Mouse (Mus musculus) heart, postnatal 4 days (tissue): ENCODE measurements around the gene Rtp3. TPM values are rescaled to one million over a fixed set of nuclear protein-coding genes. Genes with fewer than 3 reads are reported as not detected.

Experiments
- DNase-seq: peaks from one replicate; pipeline ENCODE4 v3.0.0; 2021
- total RNA-seq, 2 experiments: library from RNA; stranded (reverse); gene quantifications; 2 replicates each; pipeline ENCODE4 v1.2.3; 2021

Gene Rtp3
- total RNA-seq: 1 to 10 TPM; 1.6 to 1.7 TPM

GRCm38 (mm10) chr9:110990204-110990603 lies at the start of gene Rtp3:
Rtp3 (minus strand) TSS chr9:110990583.
- DNase-seq: peak; percentile 31

DNA sequence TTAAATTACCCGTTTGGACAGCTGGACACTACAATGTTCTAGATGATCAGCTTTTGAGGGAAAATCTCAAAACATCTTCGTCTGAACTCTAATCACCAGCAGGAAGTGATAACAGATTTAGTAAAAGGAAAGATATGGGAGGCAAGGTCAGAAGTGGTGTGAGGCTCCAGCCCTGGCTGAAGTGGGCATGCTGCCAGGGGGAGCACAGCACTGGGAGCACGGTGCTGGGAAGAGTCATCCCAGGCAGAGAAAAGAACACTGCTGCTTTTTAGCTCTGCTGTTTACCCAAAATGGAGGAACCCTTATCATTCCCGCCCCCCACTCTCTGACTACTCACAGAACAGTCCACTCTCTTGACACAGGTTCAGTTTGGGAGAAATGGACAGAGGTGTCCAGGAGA lies 49.6 kb upstream of the Rtp3 start:
- peak; percentile 52 for DNase-seq

DNA sequence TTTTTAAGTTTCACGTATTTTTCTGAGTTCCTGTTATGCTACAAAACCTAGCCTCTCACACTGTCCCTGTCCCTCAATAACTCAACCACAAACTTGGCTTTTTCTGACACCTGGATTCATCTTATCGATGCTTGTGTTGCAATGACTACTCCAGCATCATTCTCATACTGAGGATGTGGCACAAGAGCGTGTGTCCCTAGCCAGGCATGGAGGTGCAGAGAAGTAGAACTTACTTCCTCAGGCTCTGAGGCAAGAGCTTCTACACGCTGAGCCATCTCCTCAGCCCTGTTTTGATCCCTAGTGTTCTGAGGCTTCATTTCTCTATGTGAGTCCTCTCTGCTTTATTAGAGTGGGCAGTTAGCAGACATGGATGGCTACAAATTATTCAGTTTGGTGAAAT lies 43.3 kb upstream of the Rtp3 start:
- DNase-seq: no peak

DNA sequence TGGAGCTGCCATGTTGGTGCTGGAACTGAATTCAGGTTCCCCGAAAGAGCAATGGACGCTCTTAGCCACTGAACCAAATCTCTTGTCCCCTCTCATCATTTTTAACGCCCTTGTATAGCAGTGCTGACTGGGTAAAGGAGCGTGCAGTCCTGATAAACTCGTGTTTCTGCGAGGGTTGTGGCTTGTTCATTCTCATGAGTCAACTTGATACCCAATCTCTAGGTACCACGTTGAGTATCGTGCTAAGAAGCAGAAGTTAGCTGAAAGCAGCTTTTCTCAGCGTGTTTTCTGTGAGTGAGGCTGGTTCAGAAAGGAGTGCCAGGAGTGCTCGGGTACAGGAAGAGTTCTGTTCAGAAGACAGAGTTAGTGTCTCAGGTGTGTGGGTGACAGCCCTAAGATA lies 36.4 kb upstream of the Rtp3 start:
- DNase-seq: no peak

DNA sequence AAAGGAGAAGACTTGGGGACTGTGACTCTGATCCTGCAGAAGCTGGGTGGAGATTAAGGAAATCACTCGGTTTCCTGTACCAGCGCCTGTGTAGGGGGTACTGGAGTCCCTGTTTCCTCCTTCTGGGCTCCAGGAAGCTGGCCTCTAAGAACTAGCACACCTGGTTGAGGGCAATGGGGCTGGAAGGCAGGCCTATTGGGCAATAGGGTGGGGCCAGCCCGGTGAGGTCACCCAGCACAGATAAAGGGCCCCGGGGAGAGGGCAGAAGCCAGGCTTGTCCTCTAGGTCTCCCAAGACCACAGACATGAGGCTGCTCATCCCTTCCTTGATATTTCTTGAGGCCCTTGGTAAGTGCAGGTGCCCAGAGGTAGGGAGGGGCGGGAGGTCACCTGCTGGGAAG lies 28.6 kb upstream of the Rtp3 start, which contains the start of gene Ltf:
Gene Ltf, plus strand, starts transcription at position 250 of the 400 bp plus-strand sequence.
- no peak for DNase-seq

GRCm38 (mm10) chr9:111015658-111016057 lies 25.3 kb upstream of the Rtp3 start:
- DNase-seq: no peak

DNA sequence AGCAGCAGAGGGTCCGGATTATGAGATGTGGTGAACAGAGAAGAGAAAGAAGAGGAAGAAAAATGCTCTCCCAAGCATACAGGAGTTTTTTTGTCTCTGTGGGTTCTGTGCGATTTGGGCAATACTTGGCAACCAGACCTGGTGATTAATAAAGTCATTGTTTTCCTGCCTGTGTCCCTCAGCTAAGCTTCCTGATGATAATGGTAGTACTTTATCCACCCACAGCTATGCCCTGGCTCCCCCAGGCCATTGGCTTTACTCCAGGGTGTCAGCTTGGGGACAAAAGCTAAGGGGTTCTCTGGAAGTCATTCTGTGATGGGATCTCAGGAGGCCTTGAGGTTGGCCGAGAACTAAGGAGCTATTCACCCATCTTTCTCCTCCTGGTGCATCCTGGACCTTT lies 21.7 kb upstream of the Rtp3 start:
- no peak for DNase-seq

GRCm38 (mm10) chr9:111011550-111011949 lies 21.2 kb upstream of the Rtp3 start:
- DNase-seq: no peak

GRCm38 (mm10) chr9:111009763-111010162 lies 19.4 kb upstream of the Rtp3 start:
- DNase-seq: no peak

DNA sequence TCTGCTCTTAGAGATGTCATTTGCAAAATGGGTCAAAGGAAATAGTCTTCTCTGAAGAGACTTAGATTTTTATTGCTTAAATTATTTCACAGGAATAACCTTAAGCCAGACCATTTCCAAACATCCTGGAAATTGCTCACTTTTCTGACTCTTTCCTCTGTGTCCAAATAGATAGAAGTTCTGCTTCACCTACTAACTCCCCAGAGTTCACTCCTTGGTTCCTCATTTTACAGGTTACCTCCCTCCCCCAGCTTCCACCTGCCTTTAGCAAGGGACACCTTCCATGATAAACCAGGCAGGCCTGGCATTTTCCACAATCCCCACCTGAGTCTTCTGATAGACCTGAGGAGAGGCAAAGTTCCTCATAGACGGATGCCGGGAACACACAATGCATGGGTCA lies 16.2 kb upstream of the Rtp3 start:
- no peak for DNase-seq

DNA sequence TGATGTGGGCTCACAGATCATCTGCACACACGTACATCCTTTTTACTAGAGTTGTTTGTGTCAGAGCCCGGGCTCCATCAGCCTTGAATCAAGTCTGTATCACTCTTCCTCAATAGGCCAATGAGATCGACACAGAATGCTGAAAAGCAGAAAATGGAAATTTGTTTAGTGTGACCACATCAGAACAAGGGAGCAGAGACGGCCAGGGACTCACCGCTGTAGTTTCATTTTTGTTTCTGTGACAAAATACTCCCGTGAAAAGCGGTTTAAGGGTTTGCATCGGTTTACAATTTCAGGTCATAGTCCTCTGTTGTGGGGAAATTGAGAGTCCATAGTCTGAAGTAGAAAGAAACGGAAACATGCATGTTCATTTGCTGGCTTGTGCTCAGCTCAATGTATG lies 12.9 kb upstream of the Rtp3 start:
- no peak for DNase-seq

- no peak for DNase-seq
These were observed 11.2 kb upstream of the Rtp3 start for GRCm38 (mm10) chr9:111001621-111002020.

DNA sequence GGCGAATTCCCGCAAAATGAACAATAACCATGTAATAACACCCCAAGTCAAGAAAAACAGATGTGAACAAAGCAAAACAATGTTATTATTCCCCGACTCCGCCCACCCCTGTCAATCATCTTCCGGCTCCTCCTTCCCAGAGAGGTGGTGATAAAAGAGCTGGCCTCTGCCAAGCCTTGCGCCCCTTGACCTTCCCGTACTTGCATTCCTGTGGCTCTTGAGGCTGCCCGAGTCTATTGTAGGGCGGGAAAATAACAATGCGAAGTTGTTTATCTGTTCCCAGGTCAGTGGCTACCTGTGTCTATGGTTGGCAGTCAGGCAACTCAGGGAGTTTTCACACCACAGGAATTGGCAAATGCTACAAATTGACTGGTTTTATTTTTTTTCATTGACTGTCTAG lies 9.5 kb upstream of the Rtp3 start:
- peak; percentile 39 for DNase-seq

GRCm38 (mm10) chr9:110999056-110999455 lies 8.7 kb upstream of the Rtp3 start:
- no peak for DNase-seq

GRCm38 (mm10) chr9:110997245-110997644 lies 6.9 kb upstream of the Rtp3 start:
- DNase-seq: peak; percentile 87

GRCm38 (mm10) chr9:110994716-110995172 lies 4.4 kb upstream of the Rtp3 start:
- DNase-seq: peak; percentile 75

GRCm38 (mm10) chr9:110993281-110993709 lies 2.9 kb upstream of the Rtp3 start:
- no peak for DNase-seq

GRCm38 (mm10) chr9:110989543-110989942 lies 840 bp downstream of the Rtp3 start:
- no peak for DNase-seq

- DNase-seq: no peak
These were observed 1.2 kb downstream of the Rtp3 start for GRCm38 (mm10) chr9:110989141-110989540.

DNA sequence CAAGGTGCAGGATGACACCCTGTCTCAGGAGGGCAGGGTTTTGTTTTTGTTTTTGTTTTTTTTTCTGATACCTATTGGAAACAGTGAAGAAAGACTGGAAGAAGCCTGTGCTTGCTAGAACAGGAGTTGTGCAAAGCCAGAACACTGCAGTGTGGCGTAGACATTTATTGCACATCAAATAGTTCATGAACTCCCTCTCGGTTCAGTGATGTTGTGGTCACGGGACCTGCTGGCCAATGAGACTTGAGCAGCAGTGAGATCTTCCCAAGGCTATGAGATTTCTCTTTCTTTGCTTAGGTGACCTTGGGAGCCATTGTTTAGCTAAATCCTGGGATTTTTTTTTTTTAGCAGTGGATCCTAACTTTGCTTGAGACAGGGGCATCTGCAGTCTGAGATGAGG lies 2.3 kb downstream of the Rtp3 start:
- DNase-seq: no peak

GRCm38 (mm10) chr9:110987331-110987730 lies 3.1 kb downstream of the Rtp3 start:
- no peak for DNase-seq

DNA sequence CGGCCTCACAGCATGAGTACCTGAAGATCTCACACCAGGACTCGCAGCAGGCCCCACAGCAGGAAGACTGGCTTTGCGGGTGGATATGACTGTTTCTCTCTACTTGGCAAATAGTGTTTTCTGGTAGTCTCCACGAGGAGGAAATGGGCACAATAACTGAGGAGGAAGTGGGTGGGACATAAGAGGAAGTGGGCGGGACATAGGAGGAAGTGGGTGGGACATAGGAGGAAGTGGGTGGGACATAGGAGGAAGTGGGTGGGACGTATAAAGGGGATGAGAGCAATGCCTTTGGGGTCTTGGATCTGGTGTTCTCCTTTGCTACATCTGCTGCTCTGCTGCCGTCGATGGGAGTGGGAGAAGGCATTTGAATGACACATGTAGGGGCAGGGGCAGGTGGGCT lies 4.4 kb downstream of the Rtp3 start:
- DNase-seq: no peak

GRCm38 (mm10) chr9:110985541-110985940 lies 4.8 kb downstream of the Rtp3 start:
- no peak for DNase-seq

- no peak for DNase-seq
These were observed 6.3 kb downstream of the Rtp3 start for GRCm38 (mm10) chr9:110984096-110984495.

GRCm38 (mm10) chr9:110982351-110982750 lies 8.0 kb downstream of the Rtp3 start:
- DNase-seq: no peak
